Mouse (Mus musculus) hindbrain, embryonic 11.5 days (tissue): ENCODE data around the gene Olfr901. TPM values are rescaled to one million over a fixed set of nuclear protein-coding genes. Genes with fewer than 3 reads are reported as not detected.
"Not testable (repeated sequence)": the region's sequence is repeated elsewhere in the genome, so short reads cannot be mapped to it uniquely, and the experiment has no call there.

Experiments
- ATAC-seq: fragments of 200-750 bp; cut with Nextera tagmentation; 2 replicates; pipeline ENCODE4 v1.8.0; 2017; ENCODE audit warnings: mild to moderate bottlenecking, moderate TSS enrichment, moderate library complexity; ENCODE audit not compliant: low FRiP score
- DNase-seq: peaks from one replicate; pipeline ENCODE4 v3.0.0-alpha.2; 2015; ENCODE audit warnings: low spot score
- H3K27ac ChIP-seq: fragments of 300-500 bp; sonication (generic); 2 replicates; pipeline ENCODE4 v1.5.1; 2014; ENCODE audit warnings: mild to moderate bottlenecking, low read depth, low read length
- H3K27me3 ChIP-seq: fragments of 300-500 bp; sonication (generic); 2 replicates; pipeline ENCODE4 v1.6.1; 2014; ENCODE audit warnings: mild to moderate bottlenecking, low read length, moderate library complexity, mixed read lengths; ENCODE audit not compliant: control insufficient read depth, insufficient read depth
- H3K36me3 ChIP-seq: fragments of 300-500 bp; sonication (generic); 2 replicates; pipeline ENCODE4 v1.6.1; 2014; ENCODE audit warnings: mild to moderate bottlenecking, low read length, moderate library complexity, mixed read lengths; ENCODE audit not compliant: control insufficient read depth, insufficient read depth
- H3K4me1 ChIP-seq: fragments of 300-500 bp; sonication (generic); replicated peaks from 2 replicates; pipeline ENCODE4 v1.6.1; 2014; ENCODE audit warnings: low read length, mixed read lengths; ENCODE audit not compliant: control insufficient read depth, insufficient read depth
- H3K4me2 ChIP-seq: fragments of 300-500 bp; sonication (generic); replicated peaks from 2 replicates; pipeline ENCODE4 v1.6.1; 2014; ENCODE audit warnings: mild to moderate bottlenecking, low read depth, low read length
- H3K4me3 ChIP-seq: fragments of 300-500 bp; sonication (generic); 2 replicates; pipeline ENCODE4 v1.5.1; 2014; ENCODE audit warnings: low read depth, low read length
- H3K9ac ChIP-seq: fragments of 300-500 bp; sonication (generic); 2 replicates; pipeline ENCODE4 v1.6.1; 2014; ENCODE audit warnings: low read depth, low read length
- H3K9me3 ChIP-seq: fragments of 300-500 bp; sonication (generic); 2 replicates; pipeline ENCODE4 v1.6.1; 2016; ENCODE audit warnings: low read length; ENCODE audit not compliant: control insufficient read depth
- WGBS: fragments of 180-500 bp; shearing (Covaris S2); extraction: QIAGEN DNeasy Blood & Tissue Kit; methylation state at CpG from one replicate; pipeline ENCODE4 v1.1.7; 2014; 5-methylcytosine and 5-hydroxymethylcytosine counted together
- polyA plus RNA-seq: library from polyadenylated mRNA; unstranded; fragments of >200 nt; fragmentation: Nextera tagmentation; extraction: Ambion mirVana; gene quantifications from 2 replicates; pipeline ENCODE4 v1.2.1, GENCODE M21; 2014

Gene Olfr901
- not detected in 2 replicates for polyA plus RNA-seq

- Histone ChIP-seq H3K9ac (no peak within 1 kb of the TSS), H3K27me3 (no peaks in the 10 kb centered on the region), H3K4me1 (no peaks in the 10 kb centered on the region), H3K9me3 (no peaks in the 10 kb centered on the region; the same call in 1 of the 2 replicates), H3K27ac (no peak within 1 kb of the TSS), H3K4me2 (no peak within 1 kb of the TSS), H3K36me3 (no peaks in the 10 kb centered on the region), H3K4me3 (no peak within 1 kb of the TSS)
- no peak for ATAC-seq
- no peak for DNase-seq
- 87% methylated on average over 1 of the region's 1 CpGs for WGBS
Observed at GRCm38 (mm10) chr9:38429155-38429554, at the start of gene Olfr901. TSS of gene Olfr901 (plus strand) at chr9:38429455.

- Histone ChIP-seq H3K9me3 (no peaks in the 10 kb centered on the region), H3K27me3 (no peaks in the 10 kb centered on the region), H3K4me3 (no peak within 1 kb of the TSS), H3K9ac (no peak within 1 kb of the TSS), H3K27ac (no peak within 1 kb of the TSS), H3K36me3 (no peaks in the 10 kb centered on the region), H3K4me2 (no peak within 1 kb of the TSS), H3K4me1 (no peaks in the 10 kb centered on the region)
- DNase-seq, result no peak
- 93% methylated on average over 1 of the region's 1 CpGs for WGBS
- ATAC-seq, result no peak
Observed at GRCm38 (mm10) chr9:38401398-38401797, 27.9 kb upstream of the Olfr901 start, which contains the start of gene Olfr147. TSS of gene Olfr147 (plus strand) at chr9:38401698.

- H3K4me1 ChIP-seq, H3K4me3 ChIP-seq, DNase-seq, H3K27ac ChIP-seq, ATAC-seq, H3K36me3 ChIP-seq, H3K9me3 ChIP-seq, H3K27me3 ChIP-seq, H3K9ac ChIP-seq, H3K4me2 ChIP-seq: not testable (repeated sequence)
- 93% methylated on average over 3 of the region's 3 CpGs for WGBS
Observed at GRCm38 (mm10) chr9:38407502-38407901, 21.8 kb upstream of the Olfr901 start.

- whole genome bisulfite sequencing, result 93% methylated on average over 14 of the region's 14 CpGs
- not testable (repeated sequence) for H3K27ac ChIP-seq, H3K9me3 ChIP-seq, ATAC-seq, H3K9ac ChIP-seq, H3K36me3 ChIP-seq, H3K4me1 ChIP-seq, H3K4me3 ChIP-seq, H3K4me2 ChIP-seq, H3K27me3 ChIP-seq
- peak; percentile 15 for DNase-seq
Observed at GRCm38 (mm10) chr9:38413502-38413901, 15.8 kb upstream of the Olfr901 start.

- Histone ChIP-seq H3K9ac (no peak overlapping the region), H3K36me3 (no peaks in the 10 kb centered on the region), H3K27ac (no peak overlapping the region), H3K9me3 (no peaks in the 10 kb centered on the region; the same call in 1 of the 2 replicates), H3K4me1 (no peaks in the 10 kb centered on the region), H3K27me3 (no peaks in the 10 kb centered on the region), H3K4me2 (no peak overlapping the region), H3K4me3 (no peak overlapping the region)
- no peak for ATAC-seq
- DNase-seq, result no peak
Observed at GRCm38 (mm10) chr9:38423801-38424200, 5.5 kb upstream of the Olfr901 start.

- Histone ChIP-seq H3K27me3 (no peaks in the 10 kb centered on the region), H3K9ac (no peak overlapping the region), H3K4me2 (no peak overlapping the region), H3K4me1 (no peaks in the 10 kb centered on the region), H3K9me3 (no peaks in the 10 kb centered on the region; the same call in 1 of the 2 replicates), H3K36me3 (no peaks in the 10 kb centered on the region), H3K27ac (no peak overlapping the region), H3K4me3 (no peak overlapping the region)
- WGBS, result 54% methylated on average over 1 of the region's 1 CpGs
- DNase-seq (no peak), ATAC-seq (no peak)
Observed at GRCm38 (mm10) chr9:38427026-38427425, 2.2 kb upstream of the Olfr901 start.

GRCm38 (mm10) chr9:38447352-38447751 lies 18.1 kb downstream of the Olfr901 start, which contains the start of gene Olfr902:
TSS of gene Olfr902 (plus strand) at chr9:38447652.
- no peak for ATAC-seq
- no peak within 1 kb of the TSS for H3K4me2 ChIP-seq

DNA sequence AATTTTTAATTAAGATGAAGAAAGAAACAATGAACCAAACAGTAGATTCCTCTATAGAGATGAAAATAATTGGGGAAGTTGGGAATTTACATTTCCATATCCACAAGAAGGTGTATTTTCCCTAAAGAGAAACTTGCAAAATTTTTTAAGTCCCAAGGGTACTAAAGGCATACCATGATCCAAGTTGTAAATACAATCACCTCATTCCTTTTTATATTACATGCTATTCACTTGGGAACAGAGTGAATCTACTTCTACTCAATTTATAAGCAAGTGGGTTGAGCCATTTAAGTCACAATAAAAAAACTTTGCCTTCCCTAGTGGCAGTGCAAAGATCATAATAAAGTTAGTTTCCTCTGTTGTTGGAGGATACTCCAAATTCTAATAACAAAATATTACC lies 33.6 kb downstream of the Olfr901 start, which contains the start of gene Olfr904:
Gene Olfr904, plus strand, starts transcription at position 301 of the 400 bp plus-strand sequence.
- no peaks in the 10 kb centered on the region for H3K9me3 ChIP-seq
- ATAC-seq (no peak), DNase-seq (no peak)
- H3K4me2 ChIP-seq, result no peak within 1 kb of the TSS
- no peak within 1 kb of the TSS for H3K9ac ChIP-seq
- H3K4me1 ChIP-seq, result no peaks in the 10 kb centered on the region
- H3K27me3 ChIP-seq, result no peaks in the 10 kb centered on the region
- H3K27ac ChIP-seq, result no peak within 1 kb of the TSS
- H3K4me3 ChIP-seq, result no peak within 1 kb of the TSS
- no peaks in the 10 kb centered on the region for H3K36me3 ChIP-seq

More at GRCm38 (mm10) chr9:38447352-38447751, 18.1 kb downstream of the Olfr901 start, which contains the start of gene Olfr902:
- Histone ChIP-seq H3K27me3 (no peaks in the 10 kb centered on the region), H3K36me3 (no peaks in the 10 kb centered on the region), H3K27ac (no peak within 1 kb of the TSS), H3K4me1 (no peaks in the 10 kb centered on the region), H3K4me3 (no peak within 1 kb of the TSS), H3K9ac (no peak within 1 kb of the TSS), H3K9me3 (no peaks in the 10 kb centered on the region)
- DNase-seq, result no peak
- WGBS, result 89% methylated on average over 5 of the region's 5 CpGs

GRCm38 (mm10) chr9:38470807-38471206 lies 41.6 kb downstream of the Olfr901 start, which contains the start of gene Olfr905:
TSS of gene Olfr905 (plus strand) at chr9:38471107.
- H3K4me2 ChIP-seq, result no peak within 1 kb of the TSS
- H3K9me3 ChIP-seq, result no peaks in the 10 kb centered on the region
- ATAC-seq (no peak), DNase-seq (no peak)
- H3K27me3 ChIP-seq, result no peaks in the 10 kb centered on the region
- no peaks in the 10 kb centered on the region for H3K36me3 ChIP-seq
- H3K9ac ChIP-seq, result no peak within 1 kb of the TSS
- H3K4me3 ChIP-seq, result no peak within 1 kb of the TSS
- H3K4me1 ChIP-seq, result no peaks in the 10 kb centered on the region
- no peak within 1 kb of the TSS for H3K27ac ChIP-seq
